Mouse (Mus musculus): Measurements from ENCODE around the gene Dpp6. TPM values are rescaled to one million over a fixed set of nuclear protein-coding genes. Genes with fewer than 3 reads are reported as not detected.

The Dpp6 gene
- total RNA-seq, 2 experiments from 2014 or later = not detected

DNA sequence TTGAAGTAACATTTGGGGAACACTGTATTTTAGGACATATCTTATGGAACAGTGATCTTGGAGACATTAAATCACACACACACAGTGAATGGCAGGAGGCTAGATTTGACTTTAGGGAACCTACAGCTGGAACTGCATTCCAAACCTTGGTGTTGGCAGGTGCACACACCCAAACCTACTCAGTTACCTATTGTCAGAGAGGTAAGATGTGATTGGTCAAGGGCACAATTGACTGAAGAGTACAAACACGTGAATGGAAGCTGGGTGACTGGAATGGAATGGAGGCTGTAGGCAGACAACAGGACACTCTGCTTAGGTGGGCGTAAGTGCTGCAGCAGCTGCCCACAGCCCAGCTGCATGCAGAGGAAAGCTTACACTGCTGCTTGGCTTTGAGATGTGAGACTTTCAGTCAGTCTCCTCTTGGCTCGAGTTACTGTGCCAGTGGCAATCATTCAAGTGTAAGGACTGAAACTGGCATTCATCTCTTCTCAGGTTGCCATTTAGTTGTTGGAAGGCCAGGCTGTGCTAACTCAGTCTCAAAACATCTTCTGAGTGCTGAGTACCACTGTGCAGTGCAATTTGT is 507.4 kb downstream of the Dpp6 start:
- ATAC-seq (replicated peaks; ENCODE audit: low FRiP score, low TSS enrichment, poor library complexity, severe bottlenecking) = no peak

DNA sequence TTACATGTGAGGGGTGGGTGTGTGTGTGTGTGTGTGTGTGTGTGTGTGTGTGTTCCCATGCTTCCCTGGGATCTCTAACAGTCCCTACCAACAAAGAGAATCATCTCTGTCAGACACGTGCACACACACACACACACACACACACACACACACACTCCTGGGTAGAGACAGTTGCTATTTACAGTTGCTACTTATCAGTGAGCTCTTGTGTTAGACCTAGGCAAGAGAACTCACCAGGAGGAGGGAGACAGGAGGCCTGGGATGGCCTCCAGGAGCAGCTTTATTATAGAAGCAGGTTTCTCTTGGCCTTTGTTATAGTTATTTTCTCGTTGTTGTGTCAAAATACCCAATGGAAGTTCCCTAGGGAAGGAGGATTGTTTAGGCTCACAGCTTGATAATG is 519.7 kb downstream of the Dpp6 start:
- no peak for ATAC-seq (replicated peaks; ENCODE audit: low FRiP score, low TSS enrichment, poor library complexity, severe bottlenecking)

- no peak for ATAC-seq (replicated peaks; ENCODE audit: low FRiP score, low TSS enrichment, poor library complexity, severe bottlenecking)
These were observed 522.4 kb downstream of the Dpp6 start for GRCm38 (mm10) chr5:27339196-27340030.

- ATAC-seq (replicated peaks; ENCODE audit: low FRiP score, low TSS enrichment, poor library complexity, severe bottlenecking) = no peak
These were observed 525.3 kb downstream of the Dpp6 start for GRCm38 (mm10) chr5:27342276-27342675.

DNA sequence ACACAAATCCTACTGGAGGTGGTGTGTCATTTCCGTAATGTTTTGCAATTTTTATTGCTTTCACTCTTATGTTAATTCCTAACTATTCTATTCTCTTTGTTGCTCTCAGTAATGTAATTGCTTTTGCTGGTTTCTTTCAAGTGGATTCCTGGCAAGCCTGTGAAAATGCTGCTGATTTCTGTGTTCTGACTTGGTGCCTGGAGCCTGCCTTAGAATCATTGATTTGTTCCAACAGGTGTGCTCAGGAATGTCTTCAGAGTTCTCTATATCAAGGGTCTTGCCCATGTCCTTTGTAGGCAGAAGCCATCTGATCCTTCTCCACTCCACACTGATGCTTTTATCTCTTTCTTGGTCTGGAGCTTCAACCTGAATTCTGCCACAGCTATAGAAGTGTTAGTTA is 526.6 kb downstream of the Dpp6 start:
- no peak for ATAC-seq (replicated peaks; ENCODE audit: low FRiP score, low TSS enrichment, poor library complexity, severe bottlenecking)

GRCm38 (mm10) chr5:27348181-27349095 is 531.4 kb downstream of the Dpp6 start:
- no peak for ATAC-seq (replicated peaks; ENCODE audit: low FRiP score, low TSS enrichment, poor library complexity, severe bottlenecking)

DNA sequence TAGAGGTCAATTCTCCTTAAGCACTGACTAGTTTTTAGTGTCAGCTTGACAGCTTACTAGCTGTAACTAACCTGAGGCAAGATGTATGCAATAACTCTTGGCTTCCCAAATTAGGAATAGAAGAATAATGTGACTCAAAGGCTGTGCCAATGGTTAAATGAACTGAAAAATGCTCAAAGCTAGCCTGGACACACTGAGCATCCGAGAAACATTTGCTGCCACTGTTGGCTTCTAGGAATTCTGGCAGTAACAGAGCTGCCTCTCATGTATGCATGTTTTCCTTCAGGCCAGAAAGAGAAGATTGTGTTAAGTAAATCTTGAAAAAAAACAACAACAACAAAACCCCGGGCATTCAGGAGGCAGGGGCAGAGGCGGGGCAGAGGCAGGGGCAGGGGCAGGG is 540.6 kb downstream of the Dpp6 start:
- no peak for ATAC-seq (replicated peaks; ENCODE audit: low FRiP score, low TSS enrichment, poor library complexity, severe bottlenecking)

DNA sequence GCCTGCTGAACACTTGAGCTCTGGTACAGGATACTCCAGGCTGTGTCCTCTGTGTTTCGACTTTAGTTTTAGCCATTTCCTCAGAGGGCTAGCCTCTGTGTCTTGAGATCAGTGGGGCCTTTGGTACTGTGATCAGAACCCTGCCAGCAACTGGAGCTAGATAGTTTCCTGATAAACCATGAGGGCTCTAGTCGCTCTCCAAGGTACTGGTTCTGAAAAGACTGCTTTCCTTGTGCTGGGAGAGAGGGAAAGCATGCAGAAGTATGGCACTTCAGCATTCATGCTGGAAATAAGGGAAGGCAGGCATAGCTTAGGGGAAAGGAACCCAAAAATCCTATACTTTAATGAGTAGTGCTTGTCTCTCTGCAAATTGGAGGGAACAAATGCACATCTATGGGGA is 548.9 kb downstream of the Dpp6 start:
- no peak for ATAC-seq (replicated peaks; ENCODE audit: low FRiP score, low TSS enrichment, poor library complexity, severe bottlenecking)

GRCm38 (mm10) chr5:27370814-27371213 is 553.8 kb downstream of the Dpp6 start:
- no peak for ATAC-seq (replicated peaks; ENCODE audit: low FRiP score, low TSS enrichment, poor library complexity, severe bottlenecking)

- no peak for ATAC-seq (replicated peaks; ENCODE audit: low FRiP score, low TSS enrichment, poor library complexity, severe bottlenecking)
These were observed 556.9 kb downstream of the Dpp6 start for GRCm38 (mm10) chr5:27373931-27374330.

GRCm38 (mm10) chr5:27375841-27376240 is 558.8 kb downstream of the Dpp6 start:
- no peak for ATAC-seq (replicated peaks; ENCODE audit: low FRiP score, low TSS enrichment, poor library complexity, severe bottlenecking)

DNA sequence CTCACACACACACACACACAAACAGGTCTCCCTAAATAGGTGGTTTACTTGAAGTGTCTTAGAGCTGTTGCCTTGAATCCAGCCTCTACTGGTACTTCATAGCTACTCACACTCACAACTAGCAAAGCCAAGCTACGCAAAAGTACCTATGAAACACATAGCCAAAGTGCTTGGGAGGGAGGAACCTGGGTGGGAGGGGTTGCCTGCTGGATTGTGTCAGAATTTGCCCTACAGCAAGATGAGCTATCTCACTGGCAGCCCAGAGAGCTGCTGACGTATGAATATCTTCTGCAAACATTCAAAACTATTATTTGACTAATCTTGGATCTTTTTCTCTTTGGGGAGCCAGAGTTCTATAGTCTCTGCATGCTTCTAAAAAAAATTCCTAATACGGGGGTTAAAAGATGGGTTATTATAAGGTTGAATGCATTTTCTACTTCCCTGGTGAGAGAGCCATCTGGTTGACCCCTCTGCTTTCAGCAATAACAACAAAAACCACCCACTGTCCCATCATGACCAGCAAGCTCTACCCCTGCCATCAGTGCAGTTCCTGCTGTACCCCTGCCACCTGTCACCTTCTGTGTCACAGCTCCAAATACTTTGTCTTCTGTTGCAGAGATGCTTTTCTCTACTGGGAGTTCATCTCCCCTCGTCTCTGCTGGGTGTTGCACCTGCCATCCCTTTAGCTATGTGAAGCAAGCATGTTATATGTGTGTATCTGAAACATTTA is 563.8 kb downstream of the Dpp6 start:
- ATAC-seq (replicated peaks; ENCODE audit: low FRiP score, low TSS enrichment, poor library complexity, severe bottlenecking) = no peak

GRCm38 (mm10) chr5:27398371-27398770 is 581.4 kb downstream of the Dpp6 start:
- no peak for ATAC-seq (replicated peaks; ENCODE audit: low FRiP score, low TSS enrichment, poor library complexity, severe bottlenecking)

GRCm38 (mm10) chr5:27399111-27399510 is 582.1 kb downstream of the Dpp6 start:
- no peak for ATAC-seq (replicated peaks; ENCODE audit: low FRiP score, low TSS enrichment, poor library complexity, severe bottlenecking)

DNA sequence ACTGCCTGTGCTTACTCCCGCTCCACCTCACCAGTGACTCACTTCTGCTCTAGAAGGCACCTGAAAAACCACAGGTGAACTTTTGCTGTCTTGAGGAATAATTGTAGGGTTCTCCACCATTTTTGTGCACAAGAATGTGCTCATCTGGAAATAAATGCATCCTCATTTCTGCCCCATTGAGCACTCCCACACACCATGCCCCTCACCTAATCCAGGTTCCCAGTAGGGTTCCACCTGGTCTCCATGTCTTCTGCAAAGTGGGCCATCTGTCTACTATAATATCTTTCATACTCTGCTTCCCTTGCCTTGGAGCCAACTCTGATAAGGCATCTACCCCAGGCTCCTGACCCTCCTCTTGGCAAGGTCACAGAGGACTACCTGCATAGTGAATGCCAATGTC is 585.6 kb downstream of the Dpp6 start:
- no peak for ATAC-seq (replicated peaks; ENCODE audit: low FRiP score, low TSS enrichment, poor library complexity, severe bottlenecking)

DNA sequence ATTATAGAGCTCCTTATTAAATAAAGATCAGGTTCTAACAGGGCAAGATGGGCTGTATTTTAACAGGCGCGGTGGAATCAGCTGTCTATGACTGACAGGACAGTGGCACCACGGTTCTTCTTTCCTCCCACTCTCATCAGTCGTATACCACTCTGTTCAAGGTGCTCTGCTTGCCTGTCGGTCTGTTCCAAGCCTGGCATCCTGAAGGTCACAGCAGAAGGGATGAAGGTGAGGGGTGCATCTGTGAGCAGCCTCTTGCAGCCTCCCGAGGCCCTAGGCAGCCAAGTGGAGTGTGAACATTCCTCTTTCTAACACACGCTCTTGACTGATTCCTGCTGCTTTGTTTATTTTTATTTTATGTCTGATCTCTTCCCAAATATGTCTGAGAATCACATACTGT is 591.9 kb downstream of the Dpp6 start:
- no peak for ATAC-seq (replicated peaks; ENCODE audit: low FRiP score, low TSS enrichment, poor library complexity, severe bottlenecking)

DNA sequence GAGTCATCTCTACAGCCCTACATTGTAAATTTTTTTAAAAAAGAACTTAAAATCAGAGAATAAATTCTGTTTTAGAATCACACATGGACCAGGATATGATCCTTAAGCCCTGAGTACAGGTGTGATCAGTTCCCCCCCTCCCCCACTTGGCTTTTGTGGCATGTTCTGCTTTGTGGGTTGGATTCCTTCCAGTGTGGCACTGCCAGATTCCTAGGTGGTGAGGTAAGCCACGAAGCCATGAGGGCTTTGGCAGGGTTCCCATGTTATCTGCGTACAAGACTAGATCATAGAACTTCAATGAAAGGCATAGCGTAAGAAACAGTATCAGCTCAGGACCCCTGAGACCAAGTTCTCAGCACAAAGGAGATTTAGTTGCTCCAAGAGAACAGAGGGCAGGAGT is 596.0 kb downstream of the Dpp6 start:
- ATAC-seq (replicated peaks; ENCODE audit: low FRiP score, low TSS enrichment, poor library complexity, severe bottlenecking) = no peak

GRCm38 (mm10) chr5:27415518-27415917 is 598.5 kb downstream of the Dpp6 start:
- no peak for ATAC-seq (replicated peaks; ENCODE audit: low FRiP score, low TSS enrichment, poor library complexity, severe bottlenecking)

DNA sequence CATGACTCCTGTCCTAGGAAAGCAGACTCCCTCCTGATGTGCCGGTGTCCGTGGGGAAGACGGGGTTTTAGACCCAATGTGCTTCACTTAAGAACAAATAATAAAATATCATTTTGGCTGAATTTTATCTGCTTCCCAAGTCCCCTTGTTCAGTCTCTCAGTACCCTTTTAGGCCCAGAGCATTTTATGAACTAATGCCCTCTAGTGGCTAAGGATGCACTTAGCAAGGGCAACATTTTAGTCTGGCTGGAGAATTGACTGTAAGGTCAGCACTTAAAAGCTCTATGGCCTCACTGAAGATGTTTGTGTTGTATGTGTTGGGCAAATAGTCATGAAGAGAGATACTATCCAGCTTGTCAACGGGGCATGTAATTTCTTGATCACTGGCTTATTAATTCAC is 599.6 kb downstream of the Dpp6 start:
- ATAC-seq (replicated peaks; ENCODE audit: low FRiP score, low TSS enrichment, poor library complexity, severe bottlenecking) = peak; percentile 59; the same call in 1 of the 2 replicates

DNA sequence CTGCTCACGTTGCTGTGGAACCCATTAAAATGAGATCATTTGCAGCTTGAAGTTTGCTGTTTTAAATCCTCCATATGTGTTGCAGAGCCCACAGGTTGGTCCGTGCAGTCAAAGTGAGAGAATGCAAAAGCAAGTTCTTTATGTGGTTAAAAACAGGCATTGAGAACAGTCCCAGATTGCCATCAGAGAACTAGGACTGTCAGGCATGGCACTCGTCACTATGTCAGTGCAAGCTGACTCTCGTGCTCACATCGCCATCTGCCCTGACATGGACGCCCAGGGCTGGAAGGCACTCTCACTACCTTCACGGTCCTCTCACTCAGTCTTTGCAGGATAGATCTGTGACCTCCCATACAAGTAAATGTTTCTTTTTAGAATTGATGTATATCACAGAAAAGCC is 600.4 kb downstream of the Dpp6 start:
- ATAC-seq (replicated peaks; ENCODE audit: low FRiP score, low TSS enrichment, poor library complexity, severe bottlenecking) = no peak
